Mouse (Mus musculus): ENCODE results near the gene Dynll1. TPM values are rescaled to one million over a fixed set of nuclear protein-coding genes. Genes with fewer than 3 reads are reported as not detected.
"Not testable (repeated sequence)": the region's sequence is repeated elsewhere in the genome, so short reads cannot be mapped to it uniquely, and the experiment has no call there.

The Dynll1 gene
- polyA plus RNA-seq, 1 experiment: 690 TPM

DNA sequence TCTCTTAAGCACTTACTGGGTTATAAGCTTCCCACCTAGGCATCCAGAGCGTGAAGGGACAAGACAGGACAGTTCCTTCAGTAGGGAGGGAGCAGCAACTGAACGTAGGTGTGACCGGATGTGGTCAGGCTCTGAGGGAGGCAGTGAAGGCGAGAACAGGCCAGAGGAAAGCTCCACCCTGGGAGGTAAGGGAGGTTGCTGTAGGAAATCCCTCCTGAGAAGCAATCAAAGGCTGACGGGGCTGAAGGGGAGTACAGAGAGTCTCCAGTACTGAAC, 12.8 kb upstream of the Dynll1 start:
- H3K36me3 ChIP-seq (ENCODE audit: control insufficient read depth, insufficient read depth): no peaks in the 10 kb centered on the region
- H3K79me3 ChIP-seq (ENCODE audit: low read depth): no peaks in the 10 kb centered on the region
- TF ChIP-seq MYOG (IDR thresholded peaks at IDR 0.05; ENCODE audit: control insufficient read depth, extremely low read depth, insufficient read length) (no peak), USF1 (IDR thresholded peaks at IDR 0.05; ENCODE audit: low read depth) (no peak), MYOD1 (IDR thresholded peaks at IDR 0.05; ENCODE audit: control insufficient read depth, insufficient read length, low read depth) (no peak), CTCF (IDR thresholded peaks at IDR 0.05; ENCODE audit: control insufficient read depth, insufficient read depth, insufficient read length) (no peak), MAX (IDR thresholded peaks at IDR 0.05) (no peak), CEBPB (IDR thresholded peaks at IDR 0.05; ENCODE audit: low read depth) (no peak), FOSL1 (IDR thresholded peaks at IDR 0.05; ENCODE audit: insufficient read depth, low read length, poor library complexity, severe bottlenecking) (no peak)
- no peak overlapping the region for H3K4me3 ChIP-seq (ENCODE audit: insufficient read depth, poor library complexity, severe bottlenecking)
- no peak overlapping the region for H3ac ChIP-seq (ENCODE audit: control insufficient read depth, insufficient read length, low read depth)
- H3K79me2 ChIP-seq (ENCODE audit: control insufficient read depth, insufficient read depth): no peaks in the 10 kb centered on the region
- H3K27me3 ChIP-seq (ENCODE audit: control insufficient read depth, insufficient read depth, insufficient read length): peaks cover 3% of the 10 kb centered on the region

DNA sequence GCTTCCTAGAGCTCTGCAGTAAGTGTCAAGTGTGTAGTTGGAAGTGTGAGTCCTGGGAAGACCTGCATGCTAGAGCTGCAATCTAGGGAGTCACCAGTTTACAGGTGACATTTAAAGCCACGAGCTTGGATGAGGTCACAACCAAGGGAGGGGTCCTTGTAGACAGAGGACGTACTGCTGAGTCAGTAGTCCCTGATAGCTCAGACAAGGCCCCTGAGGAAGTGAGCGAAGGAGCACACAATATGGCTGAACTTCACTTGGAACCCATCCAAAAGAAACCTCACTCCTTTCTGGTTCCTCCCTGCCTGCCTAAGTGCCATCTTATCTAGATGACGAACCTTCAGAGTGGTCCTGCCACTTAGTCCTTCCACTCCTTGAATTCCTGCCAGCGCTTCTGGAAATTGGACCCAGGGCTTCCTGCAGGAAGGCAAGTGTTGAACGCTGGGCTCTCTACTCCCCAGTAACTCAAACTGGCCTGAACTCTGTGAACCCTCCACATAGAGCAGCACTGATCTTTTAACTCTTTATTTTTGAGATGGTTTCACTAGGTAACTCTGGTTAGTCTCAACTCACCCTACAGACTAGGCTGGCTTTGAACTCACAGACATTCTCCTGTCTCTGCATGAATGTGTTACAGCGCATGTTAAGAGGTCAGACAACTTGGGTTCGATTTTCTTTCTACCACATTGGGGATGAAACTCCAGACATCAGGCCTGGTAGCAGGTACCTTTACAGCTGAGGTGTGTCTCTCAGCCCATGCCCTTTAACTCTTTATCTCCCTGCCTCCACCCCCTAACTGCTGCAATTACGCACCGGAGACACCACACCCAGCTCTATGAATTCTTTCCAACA, 12.2 kb upstream of the Dynll1 start:
- TF ChIP-seq MAX (IDR thresholded peaks at IDR 0.05) (no peak), MYOG (IDR thresholded peaks at IDR 0.05; ENCODE audit: control insufficient read depth, extremely low read depth, insufficient read length) (no peak), USF1 (IDR thresholded peaks at IDR 0.05; ENCODE audit: low read depth) (no peak), CEBPB (IDR thresholded peaks at IDR 0.05; ENCODE audit: low read depth) (no peak), MYOD1 (IDR thresholded peaks at IDR 0.05; ENCODE audit: control insufficient read depth, insufficient read length, low read depth) (no peak), CTCF (IDR thresholded peaks at IDR 0.05; ENCODE audit: control insufficient read depth, insufficient read depth, insufficient read length) (no peak), FOSL1 (IDR thresholded peaks at IDR 0.05; ENCODE audit: insufficient read depth, low read length, poor library complexity, severe bottlenecking) (no peak)
- Histone ChIP-seq H3K36me3 (ENCODE audit: control insufficient read depth, insufficient read depth) (no peaks in the 10 kb centered on the region), H3K27me3 (ENCODE audit: control insufficient read depth, insufficient read depth, insufficient read length) (peaks cover 6% of the 10 kb centered on the region), H3ac (ENCODE audit: control insufficient read depth, insufficient read length, low read depth) (no peak overlapping the region), H3K79me2 (ENCODE audit: control insufficient read depth, insufficient read depth) (no peaks in the 10 kb centered on the region), H3K79me3 (ENCODE audit: low read depth) (no peaks in the 10 kb centered on the region), H3K4me3 (ENCODE audit: insufficient read depth, poor library complexity, severe bottlenecking) (no peak overlapping the region)

DNA sequence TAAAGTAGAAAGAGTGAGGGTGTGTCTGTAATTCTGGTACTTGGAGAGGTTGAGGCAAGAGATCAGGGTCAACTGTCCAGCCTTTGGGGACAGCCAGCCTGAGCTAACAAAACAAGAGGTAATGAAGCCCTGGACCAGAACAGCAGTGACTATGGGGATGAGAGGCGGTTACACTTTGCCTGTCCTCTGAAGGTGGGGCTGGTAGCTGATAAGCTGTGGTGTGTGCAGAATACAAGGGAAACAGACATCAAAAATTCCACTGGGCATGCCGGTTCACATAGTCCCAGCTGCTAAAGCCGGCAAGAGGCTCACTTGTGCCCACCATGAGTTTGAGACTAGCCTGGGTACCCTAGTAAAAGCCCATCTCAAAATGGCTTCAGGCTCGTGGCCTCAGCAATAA, 11.6 kb upstream of the Dynll1 start:
- peaks cover 6% of the 10 kb centered on the region for H3K27me3 ChIP-seq (ENCODE audit: control insufficient read depth, insufficient read depth, insufficient read length)
- no peak overlapping the region for H3ac ChIP-seq (ENCODE audit: control insufficient read depth, insufficient read length, low read depth)
- TF ChIP-seq CEBPB (IDR thresholded peaks at IDR 0.05; ENCODE audit: low read depth) (no peak), MYOG (IDR thresholded peaks at IDR 0.05; ENCODE audit: control insufficient read depth, extremely low read depth, insufficient read length) (no peak), FOSL1 (IDR thresholded peaks at IDR 0.05; ENCODE audit: insufficient read depth, low read length, poor library complexity, severe bottlenecking) (no peak), MAX (IDR thresholded peaks at IDR 0.05) (no peak)
- no peaks in the 10 kb centered on the region for H3K79me2 ChIP-seq (ENCODE audit: control insufficient read depth, insufficient read depth)
- H3K79me3 ChIP-seq (ENCODE audit: low read depth): no peaks in the 10 kb centered on the region
- no peaks in the 10 kb centered on the region for H3K36me3 ChIP-seq (ENCODE audit: control insufficient read depth, insufficient read depth)
- H3K4me3 ChIP-seq (ENCODE audit: insufficient read depth, poor library complexity, severe bottlenecking): no peak overlapping the region

DNA sequence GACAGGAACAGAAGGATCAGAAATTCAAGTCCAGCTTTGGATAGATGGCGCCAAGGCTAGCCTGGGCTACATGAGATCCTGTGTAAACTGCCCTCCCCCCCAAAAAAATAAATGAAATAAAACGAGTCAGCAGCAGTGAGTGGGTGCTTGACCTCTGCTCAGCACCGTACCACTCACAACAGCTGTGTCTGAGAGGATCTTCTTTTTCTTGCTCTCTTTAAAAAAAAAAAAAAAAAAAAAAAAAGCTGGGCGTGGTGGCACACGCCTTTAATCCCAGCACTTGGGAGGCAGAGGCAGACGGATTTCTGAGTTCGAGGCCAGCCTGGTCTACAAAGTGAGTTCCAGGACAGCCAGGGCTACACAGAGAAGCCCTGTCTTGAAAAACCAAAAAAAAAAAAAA, 1.4 kb upstream of the Dynll1 start:
- not testable (repeated sequence) for H3K27me3 ChIP-seq (ENCODE audit: control insufficient read depth, insufficient read depth, insufficient read length); H3K4me3 ChIP-seq (ENCODE audit: insufficient read depth, poor library complexity, severe bottlenecking); H3ac ChIP-seq (ENCODE audit: control insufficient read depth, insufficient read length, low read depth)
- H3K36me3 ChIP-seq (ENCODE audit: control insufficient read depth, insufficient read depth): peaks cover 24% of the 10 kb centered on the region
- peaks cover 31% of the 10 kb centered on the region for H3K79me2 ChIP-seq (ENCODE audit: control insufficient read depth, insufficient read depth)
- H3K79me3 ChIP-seq (ENCODE audit: low read depth): peaks cover 21% of the 10 kb centered on the region

DNA sequence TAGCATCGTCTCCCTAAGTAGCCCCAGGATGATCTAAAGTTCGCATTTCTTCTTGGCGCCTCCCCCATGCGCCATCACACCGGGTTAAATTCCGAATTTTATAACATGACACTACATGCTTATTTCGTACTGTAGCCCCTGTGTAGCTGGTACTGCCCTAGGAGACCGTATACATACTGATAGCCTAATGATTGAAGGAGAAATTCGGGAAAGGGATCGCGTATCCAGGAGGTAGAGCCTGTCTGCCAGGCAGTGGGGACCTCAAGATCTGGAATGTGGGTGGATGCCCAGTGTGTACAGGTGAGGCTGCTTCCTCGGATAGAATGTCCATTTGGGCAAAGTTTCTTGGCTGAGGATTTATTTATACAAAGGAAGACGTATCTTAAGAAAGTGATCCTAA, 816 bp upstream of the Dynll1 start:
- no peaks in the 10 kb centered on the region for H3K27me3 ChIP-seq (ENCODE audit: control insufficient read depth, insufficient read depth, insufficient read length)
- peaks cover 29% of the 10 kb centered on the region for H3K36me3 ChIP-seq (ENCODE audit: control insufficient read depth, insufficient read depth)
- H3K4me3 ChIP-seq (ENCODE audit: insufficient read depth, poor library complexity, severe bottlenecking): peak overlapping the region; percentile 34
- TF ChIP-seq FOSL1 (IDR thresholded peaks at IDR 0.05; ENCODE audit: insufficient read depth, low read length, poor library complexity, severe bottlenecking) (no peak), USF1 (IDR thresholded peaks at IDR 0.05; ENCODE audit: low read depth) (no peak), CEBPB (IDR thresholded peaks at IDR 0.05; ENCODE audit: low read depth) (no peak), MYOD1 (IDR thresholded peaks at IDR 0.05; ENCODE audit: control insufficient read depth, insufficient read length, low read depth) (no peak), MAX (IDR thresholded peaks at IDR 0.05) (no peak), MYOG (IDR thresholded peaks at IDR 0.05; ENCODE audit: control insufficient read depth, extremely low read depth, insufficient read length) (no peak), CTCF (IDR thresholded peaks at IDR 0.05; ENCODE audit: control insufficient read depth, insufficient read depth, insufficient read length) (no peak)
- peak overlapping the region; percentile 56 for H3ac ChIP-seq (ENCODE audit: control insufficient read depth, insufficient read length, low read depth)
- peaks cover 21% of the 10 kb centered on the region for H3K79me3 ChIP-seq (ENCODE audit: low read depth)
- H3K79me2 ChIP-seq (ENCODE audit: control insufficient read depth, insufficient read depth): peaks cover 31% of the 10 kb centered on the region

DNA sequence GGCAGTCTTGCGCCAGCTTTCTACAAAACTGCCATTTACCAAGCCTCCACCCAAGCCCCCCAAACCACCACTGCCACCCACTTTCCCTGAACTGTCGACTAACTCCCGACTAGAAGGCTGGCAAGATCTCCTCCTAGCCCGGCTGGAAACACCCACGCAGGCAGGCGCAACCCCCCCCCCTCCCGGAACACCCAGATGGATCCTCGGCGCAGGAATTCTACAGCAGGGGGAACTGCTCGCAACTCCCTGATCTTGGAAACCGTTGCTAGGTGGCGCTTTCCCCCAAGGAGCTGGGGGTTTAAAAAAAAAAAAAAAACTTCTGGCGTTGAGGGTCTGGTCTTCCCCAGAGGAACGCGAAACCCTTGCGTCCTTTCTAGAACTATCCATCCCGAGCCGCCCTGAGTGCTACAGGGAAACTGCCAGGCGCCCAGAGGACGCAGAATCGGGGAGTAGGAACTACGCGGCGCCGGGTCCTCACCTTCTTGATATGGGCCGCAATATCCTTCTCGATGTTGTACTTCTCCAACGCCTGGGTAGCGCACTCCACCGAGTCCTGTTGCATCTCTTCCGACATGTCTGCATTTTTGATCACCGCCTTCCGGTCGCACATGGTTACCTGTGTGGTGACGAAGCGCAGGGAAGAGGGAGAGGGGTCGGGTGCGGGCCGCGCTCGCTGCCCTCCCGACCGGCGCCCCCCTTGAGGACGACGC, 609 bp downstream of the Dynll1 start:
- H3ac ChIP-seq (ENCODE audit: control insufficient read depth, insufficient read length, low read depth): peak overlapping the region; percentile 87
- H3K4me3 ChIP-seq (ENCODE audit: insufficient read depth, poor library complexity, severe bottlenecking): peak overlapping the region; percentile 76
- TF ChIP-seq MYOG (IDR thresholded peaks at IDR 0.05; ENCODE audit: control insufficient read depth, extremely low read depth, insufficient read length): no peak
- TF ChIP-seq CTCF (IDR thresholded peaks at IDR 0.05; ENCODE audit: control insufficient read depth, insufficient read depth, insufficient read length): peak; percentile 3
- H3K27me3 ChIP-seq (ENCODE audit: control insufficient read depth, insufficient read depth, insufficient read length): no peaks in the 10 kb centered on the region
- H3K79me2 ChIP-seq (ENCODE audit: control insufficient read depth, insufficient read depth): peaks cover 31% of the 10 kb centered on the region
- peaks cover 44% of the 10 kb centered on the region for H3K36me3 ChIP-seq (ENCODE audit: control insufficient read depth, insufficient read depth)
- peaks cover 21% of the 10 kb centered on the region for H3K79me3 ChIP-seq (ENCODE audit: low read depth)
